Comparison of ENCODE assay signal across 9 mouse cellular contexts in the genomic region with DNA sequence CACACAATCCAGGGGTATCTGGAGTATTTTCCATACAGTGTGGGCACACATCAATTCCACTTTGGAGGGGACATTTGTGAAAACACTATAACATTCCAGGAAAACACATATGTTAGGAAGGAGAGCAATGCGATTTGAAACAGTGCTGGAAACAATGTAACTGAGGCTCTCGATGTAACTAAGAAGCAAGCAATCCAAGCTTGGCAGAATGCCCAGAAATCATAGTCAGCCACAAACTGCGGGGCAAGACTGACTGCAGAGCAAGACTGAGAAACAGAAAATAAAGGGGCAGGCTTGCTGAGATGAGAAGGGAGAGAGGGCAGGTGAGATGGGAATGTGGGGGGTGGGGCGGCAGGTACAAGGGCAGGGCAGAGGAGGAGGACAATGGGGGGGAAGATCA. TPM values are rescaled to one million over a fixed set of nuclear protein-coding genes. Genes with fewer than 3 reads are reported as not detected.
DNase-seq lines count a peak whose midpoint lies in the region; ATAC-seq lines count a peak whose summit lies in the region.
"Had no signal": no experiment of that assay in that cellular context is flagged by ENCODE, and none has a peak within 500 bp of the region (broad histone marks: within the 10 kb centered on the region; RNA-seq: fewer than 3 reads in every experiment).

No protein-coding gene starts in this region.

- peak overlapping the region; percentile 17 for H3K27ac ChIP-seq in neural tube, embryonic 14.5 days (ENCODE audit: low read depth, low read length)

- H3K9ac ChIP-seq in neural tube, embryonic 14.5 days (replicated peaks; ENCODE audit: low read depth, low read length) = no peak overlapping the region

- 25% methylated on average over 4 of the region's 4 CpGs for WGBS in neural tube, embryonic 14.5 days

- ATAC-seq in cerebellum, adult (ENCODE audit: insufficient number of reproducible peaks, low FRiP score, low TSS enrichment) = 0 out of 2 replicates have a peak, but pooled peaks have one; percentile 39
- peak; percentile 42; the same call in 1 of the 2 replicates for ATAC-seq in neural tube, embryonic 14.5 days (ENCODE audit: low read depth)

- intact Hi-C loops in gastrocnemius, postnatal 14 days (cut with DNase I; ENCODE audit: low total_unique reads) = no loop called here
- intact Hi-C loops in left cerebral cortex, postnatal 36 days (cut with DNase I) = no loop called here

- H3K4me1 ChIP-seq in neural tube, embryonic 14.5 days (ENCODE audit: control insufficient read depth, insufficient read depth, low read length) = peaks cover 23% of the 10 kb centered on the region

- H3K27me3 ChIP-seq in neural tube, embryonic 14.5 days (ENCODE audit: control insufficient read depth, insufficient read depth, low read length) = no peaks in the 10 kb centered on the region

- H3K36me3 ChIP-seq in neural tube, embryonic 14.5 days (ENCODE audit: control insufficient read depth, insufficient read depth, low read length) = no peaks in the 10 kb centered on the region

- no peaks in the 10 kb centered on the region for H3K9me3 ChIP-seq in neural tube, embryonic 14.5 days (ENCODE audit: control insufficient read depth, low read length)

- no peak for DNase-seq in cerebellum, adult 11 months
- DNase-seq in adrenal gland, postnatal 36 days = peak; percentile 60 to 85
- peak; percentile 55 for DNase-seq in gastrocnemius, postnatal 14 days
- peak; percentile 42 to 44 for DNase-seq in kidney, adult 8-10 months
- peak; percentile 29 to 47 for DNase-seq in left cerebral cortex, postnatal 36 days (ENCODE audit: low spot score in 2 of 2)
- no peak for DNase-seq in spleen, postnatal 36 days (ENCODE audit: low spot score in 2 of 2)

- no peak overlapping the region for H3K4me3 ChIP-seq in neural tube, embryonic 14.5 days (ENCODE audit: low read depth, low read length)
- H3K4me3 ChIP-seq: erythroblast, embryonic 14.5 days had no signal

- H3K4me2 ChIP-seq in neural tube, embryonic 14.5 days (ENCODE audit: low read depth, low read length) = no peak overlapping the region

RNA-seq across cellular contexts. Expression of gene Fbxl7, which starts 19.7 kb away (rescaled TPM):
- 10 to 100 TPM; 13.4 to 13.5 TPM for total RNA-seq in adrenal gland, postnatal 36 days (2021)
- 1 to 10 TPM; 2.5 to 3.5 TPM for total RNA-seq in gastrocnemius, postnatal 14 days (2021)
- 1 to 10 TPM; 1.8 to 2.5 TPM for total RNA-seq in left cerebral cortex, postnatal 36 days (2021)
- 14.4 and 15.9 TPM in 2 replicates for polyA plus RNA-seq in neural tube, embryonic 14.5 days (2014; fragmentation: Nextera tagmentation; extraction: Ambion mirVana)
- polyA plus RNA-seq: erythroblast, embryonic 14.5 days had no signal

Comparison
In these comparisons a context has a peak if more than half of its experiments do, and no peak if none do; other contexts are left out.
1. DNase-seq: peak in adrenal gland, postnatal 36 days (2 of 2), gastrocnemius, postnatal 14 days (single experiment), kidney, adult 8-10 months (2 of 2) and left cerebral cortex, postnatal 36 days (2 of 2); none in cerebellum, adult 11 months (single experiment) and spleen, postnatal 36 days (0 of 2).